Mouse (Mus musculus): ENCODE data around the gene Fntb.

Gene Fntb

GRCm38 (mm10) chr12:76927012-76927411 lies 161.6 kb downstream of the Fntb start:
- no peak for DNase-seq

- DNase-seq, result no peak
Observed at GRCm38 (mm10) chr12:76927539-76927938, 162.2 kb downstream of the Fntb start.

- no peak for DNase-seq
Observed at GRCm38 (mm10) chr12:76930177-76930576, 164.8 kb downstream of the Fntb start.

- DNase-seq, result peak; percentile 80
Observed at GRCm38 (mm10) chr12:76931739-76932687, 166.6 kb downstream of the Fntb start.

- DNase-seq, result no peak
Observed at GRCm38 (mm10) chr12:76932688-76933060, 167.3 kb downstream of the Fntb start.

GRCm38 (mm10) chr12:76934438-76934837 lies 169.0 kb downstream of the Fntb start:
- no peak for DNase-seq

GRCm38 (mm10) chr12:76936211-76936610 lies 170.8 kb downstream of the Fntb start:
- no peak for DNase-seq

GRCm38 (mm10) chr12:76938013-76938412 lies 172.6 kb downstream of the Fntb start:
- DNase-seq, result no peak

GRCm38 (mm10) chr12:76941524-76941923 lies 176.1 kb downstream of the Fntb start:
- DNase-seq, result no peak

- DNase-seq, result no peak
Observed at GRCm38 (mm10) chr12:76942476-76942875, 177.1 kb downstream of the Fntb start.

- DNase-seq, result no peak
Observed at GRCm38 (mm10) chr12:76943046-76943445, 177.7 kb downstream of the Fntb start.

- DNase-seq, result no peak
Observed at GRCm38 (mm10) chr12:76943466-76943865, 178.1 kb downstream of the Fntb start.

- no peak for DNase-seq
Observed at GRCm38 (mm10) chr12:76947487-76947886, 182.1 kb downstream of the Fntb start.

GRCm38 (mm10) chr12:76948185-76948584 lies 182.8 kb downstream of the Fntb start:
- DNase-seq, result no peak

GRCm38 (mm10) chr12:76948781-76949180 lies 183.4 kb downstream of the Fntb start:
- DNase-seq, result no peak

- no peak for DNase-seq
Observed at GRCm38 (mm10) chr12:76950330-76950729, 184.9 kb downstream of the Fntb start.

- peak; percentile 34 for DNase-seq
Observed at GRCm38 (mm10) chr12:76953750-76954363, 188.5 kb downstream of the Fntb start.

GRCm38 (mm10) chr12:76954698-76955423 lies 189.5 kb downstream of the Fntb start:
- DNase-seq, result peak; percentile 87

- no peak for DNase-seq
Observed at GRCm38 (mm10) chr12:76957688-76958087, 192.3 kb downstream of the Fntb start.

GRCm38 (mm10) chr12:76961052-76961931 lies 195.9 kb downstream of the Fntb start:
- DNase-seq, result no peak

GRCm38 (mm10) chr12:76961932-76962891 lies 196.8 kb downstream of the Fntb start, which contains the start of gene Max:
Max (minus strand) TSS chr12:76962201.
- peak; percentile 99 for DNase-seq
